Mouse (Mus musculus): ENCODE measurements around the gene Ube2v1.

GRCm38 (mm10) chr2:167559413-167559812, 72.5 kb downstream of the Ube2v1 start:
- TF ChIP-seq CTCF (conservative IDR thresholded peaks at IDR 0.05; ENCODE audit: insufficient read depth, insufficient read length, low read depth, low read length) (no peak), POLR2A (IDR thresholded peaks at IDR 0.05; ENCODE audit: low read depth, low read length) (no peak)

All from kidney, adult 2 months (tissue).